Mouse (Mus musculus): ENCODE results near the gene Hgd. TPM values are rescaled to one million over a fixed set of nuclear protein-coding genes. Genes with fewer than 3 reads are reported as not detected.

Hgd gene
- total RNA-seq, 2 experiments from 2014 or later: not detected

DNA sequence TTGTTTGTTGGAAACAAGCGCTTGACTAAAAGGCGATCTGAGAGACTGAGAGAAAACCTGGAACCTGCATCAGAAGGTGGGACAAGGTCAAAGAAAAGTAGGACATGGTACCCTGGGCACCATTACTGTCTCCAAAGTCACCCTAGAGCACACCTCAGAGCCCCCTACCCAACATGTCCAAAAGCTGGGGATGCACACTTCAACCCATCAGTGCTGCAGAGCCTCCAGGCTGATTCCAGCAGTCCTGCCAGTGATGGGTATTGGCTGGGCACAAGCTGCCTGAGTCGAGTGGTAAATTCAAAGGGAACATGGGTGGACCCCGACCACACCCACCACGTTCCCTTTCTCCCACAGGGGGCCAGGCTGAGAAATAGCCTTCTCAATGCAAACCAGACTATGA, 95.4 kb downstream of the Hgd start:
- no peak overlapping the region for H3K4me3 ChIP-seq
- no peak for DNase-seq
- intact Hi-C loops (cut with DNase I): no loop called here
- TF ChIP-seq CTCF (IDR thresholded peaks at IDR 0.05): no peak
- no peak overlapping the region for H3K27ac ChIP-seq

DNA sequence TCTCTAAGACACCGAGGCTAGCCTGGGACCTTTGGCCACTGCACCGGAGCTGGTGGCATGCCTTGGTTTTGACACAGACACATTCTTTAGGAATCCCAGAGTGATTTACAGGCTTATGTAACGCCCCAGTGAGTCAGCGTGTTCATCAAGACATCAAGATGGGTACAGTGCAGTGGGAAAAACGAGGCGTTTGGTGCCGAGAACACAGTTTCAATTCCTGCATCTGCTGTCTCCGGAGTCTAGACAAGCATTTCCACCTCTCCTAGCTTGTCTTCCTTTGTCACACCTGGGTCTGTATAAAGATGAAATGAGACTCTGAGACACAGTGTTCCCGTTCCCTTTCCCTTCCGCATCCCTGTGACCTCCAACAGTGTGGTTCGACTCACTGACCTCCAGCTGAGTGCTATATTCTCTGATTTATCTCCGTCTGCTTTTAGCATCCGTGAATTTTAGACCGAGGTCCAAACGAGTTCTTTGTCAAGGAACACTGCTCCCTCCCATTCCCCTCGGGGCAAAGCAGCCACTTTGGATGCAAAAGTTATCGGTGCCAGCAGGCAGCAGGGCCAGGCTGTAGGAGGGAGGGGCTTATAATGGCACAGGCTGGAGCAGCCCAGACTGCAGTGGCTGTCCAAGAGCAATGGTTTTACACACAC, 96.2 kb downstream of the Hgd start:
- TF ChIP-seq CTCF (IDR thresholded peaks at IDR 0.05): no peak
- Histone ChIP-seq H3K27ac (no peak overlapping the region), H3K4me3 (peak overlapping the region; percentile 38)
- DNase-seq: no peak
- intact Hi-C loops (cut with DNase I): no loop called here

- TF ChIP-seq CTCF (IDR thresholded peaks at IDR 0.05): no peak
- H3K4me3 ChIP-seq: no peak overlapping the region
- intact Hi-C loops (cut with DNase I): no loop called here
- no peak for DNase-seq
- no peak overlapping the region for H3K27ac ChIP-seq
These were observed 96.7 kb downstream of the Hgd start for GRCm38 (mm10) chr16:37676677-37677072.

DNA sequence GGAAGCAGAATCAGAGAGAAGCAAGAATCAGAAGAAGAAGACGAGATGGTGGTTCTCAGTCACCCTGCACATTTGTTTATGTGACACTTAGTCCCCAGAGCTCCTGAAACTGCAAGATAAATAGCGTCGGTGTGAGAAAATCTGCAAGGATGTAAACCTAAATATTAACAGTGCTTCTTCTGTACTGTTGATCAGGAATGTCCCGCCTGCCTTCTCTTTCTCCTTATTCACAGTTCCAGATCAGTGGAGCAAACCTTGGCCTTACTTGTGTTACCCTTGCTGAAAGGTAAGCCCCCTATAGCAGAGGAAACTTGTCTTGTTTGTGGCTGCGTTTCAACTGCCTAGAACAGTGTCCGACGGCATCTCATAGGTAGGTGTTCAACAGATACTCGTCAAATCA, 97.6 kb downstream of the Hgd start:
- no peak for DNase-seq
- Histone ChIP-seq H3K4me3 (no peak overlapping the region), H3K27ac (no peak overlapping the region)
- intact Hi-C loops (cut with DNase I): no loop called here
- no peak for TF ChIP-seq CTCF (IDR thresholded peaks at IDR 0.05)

DNA sequence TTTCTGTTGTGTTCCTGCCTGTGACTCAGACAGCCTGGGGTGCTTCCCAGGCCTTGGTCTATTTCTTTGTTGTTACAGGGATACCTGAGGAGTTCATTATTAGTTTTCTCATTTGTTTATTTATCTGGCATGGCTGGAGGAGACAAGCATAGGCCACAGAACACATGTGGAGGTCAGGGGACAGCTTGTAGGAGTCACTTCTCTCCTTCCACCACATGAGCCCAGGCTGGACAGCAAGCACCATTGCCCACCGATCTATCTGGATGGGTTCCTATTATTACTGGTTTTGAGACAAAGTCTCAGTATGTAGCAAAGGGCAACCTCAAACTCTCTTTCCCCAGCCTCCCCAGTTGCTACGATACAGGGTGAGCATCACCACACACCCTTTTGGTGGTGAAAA, 100.3 kb downstream of the Hgd start:
- H3K4me3 ChIP-seq: no peak overlapping the region
- no peak for TF ChIP-seq CTCF (IDR thresholded peaks at IDR 0.05)
- no peak overlapping the region for H3K27ac ChIP-seq
- DNase-seq: no peak
- intact Hi-C loops (cut with DNase I): loop anchor here (2.0 to 5.0 kb wide), 3 partner anchors 333 to 573 kb away; no protein-coding TSS in a partner anchor

- intact Hi-C loops (cut with DNase I): loop anchor here (2.0 to 5.0 kb wide), 3 partner anchors 334 to 574 kb away; no protein-coding TSS in a partner anchor
- no peak for TF ChIP-seq CTCF (IDR thresholded peaks at IDR 0.05)
- H3K4me3 ChIP-seq: no peak overlapping the region
- H3K27ac ChIP-seq: no peak overlapping the region
- no peak for DNase-seq
These were observed 100.9 kb downstream of the Hgd start for GRCm38 (mm10) chr16:37680831-37681230.

Other genes with a start within 250 kb of the Hgd start
- under 1 TPM; 0.06 to 0.08 TPM for gene Stxbp5l, start 195.2 kb upstream of the Hgd start, total RNA-seq (2021)
- gene Gtf2e1, start 40.4 kb upstream of the Hgd start, total RNA-seq (2021): 10 to 100 TPM in 1 of 2 experiments, 1 to 10 TPM in 1; 9.0 to 10.2 TPM
- 1 to 10 TPM; 5.4 to 8.5 TPM for gene Rabl3, start 40.3 kb upstream of the Hgd start, total RNA-seq (2021)
- gene Ndufb4, start 74.3 kb downstream of the Hgd start, total RNA-seq (2021): 100 to 1,000 TPM; 191 to 246 TPM
- gene Fstl1, start 196.7 kb downstream of the Hgd start, total RNA-seq (2021): 10 to 100 TPM; 30.2 to 54.1 TPM